Mouse (Mus musculus) urinary bladder, postnatal 25 days (tissue): ENCODE results near the gene Atrx.

Experiments
- DNase-seq: peaks from one replicate; pipeline ENCODE4 v3.0.0; 2022; ENCODE audit warnings: low spot score

Atrx gene

DNA sequence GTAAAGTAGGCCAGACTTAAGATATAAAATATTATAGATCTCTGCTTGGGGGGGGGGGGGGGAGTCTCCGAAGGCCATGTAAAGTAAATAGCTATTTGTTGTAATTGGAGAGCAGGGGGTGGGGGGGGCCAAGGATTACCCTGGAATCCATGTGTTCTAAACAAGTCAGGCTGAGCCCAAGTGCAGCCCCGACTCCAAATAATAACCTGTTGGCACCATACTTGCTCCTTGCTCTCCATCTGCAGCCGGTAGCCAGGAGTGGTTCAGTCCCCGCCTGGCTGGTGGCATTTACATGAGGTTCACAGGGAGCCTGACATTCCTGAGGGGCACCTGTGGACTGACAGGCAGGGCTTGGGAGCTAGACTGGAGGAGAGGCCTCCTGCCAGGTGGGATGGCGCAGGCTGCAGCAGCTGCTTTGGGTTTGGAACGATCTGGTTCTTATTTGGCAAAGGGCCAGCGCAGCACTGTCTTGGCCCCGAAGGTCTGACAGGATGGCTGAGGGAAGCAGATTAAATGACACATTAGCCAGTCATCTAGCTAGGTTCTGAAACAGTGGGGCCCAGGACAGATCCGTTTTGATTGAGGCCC lies 161.9 kb downstream of the Atrx start:
- DNase-seq = no peak

DNA sequence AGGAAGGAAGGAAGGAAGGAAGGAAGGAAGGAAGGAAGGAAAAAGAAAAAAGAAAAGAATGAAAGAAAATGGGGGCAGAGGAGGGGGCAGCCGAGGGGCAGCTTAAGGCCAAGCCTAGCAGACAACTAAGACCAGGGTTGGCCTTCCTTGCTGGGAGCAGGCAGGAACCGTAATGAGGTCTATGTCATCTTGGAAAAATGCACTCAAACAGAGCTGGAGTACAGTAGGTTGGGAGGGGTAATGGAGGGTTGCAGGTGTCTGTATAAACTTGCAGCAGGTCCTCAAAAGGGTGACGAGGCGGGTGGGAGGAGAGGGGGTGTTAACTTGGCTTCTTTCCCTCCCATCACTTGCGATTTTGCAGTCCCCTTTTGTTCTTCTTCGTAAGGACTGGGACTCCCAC lies 163.2 kb downstream of the Atrx start:
- no peak for DNase-seq

DNA sequence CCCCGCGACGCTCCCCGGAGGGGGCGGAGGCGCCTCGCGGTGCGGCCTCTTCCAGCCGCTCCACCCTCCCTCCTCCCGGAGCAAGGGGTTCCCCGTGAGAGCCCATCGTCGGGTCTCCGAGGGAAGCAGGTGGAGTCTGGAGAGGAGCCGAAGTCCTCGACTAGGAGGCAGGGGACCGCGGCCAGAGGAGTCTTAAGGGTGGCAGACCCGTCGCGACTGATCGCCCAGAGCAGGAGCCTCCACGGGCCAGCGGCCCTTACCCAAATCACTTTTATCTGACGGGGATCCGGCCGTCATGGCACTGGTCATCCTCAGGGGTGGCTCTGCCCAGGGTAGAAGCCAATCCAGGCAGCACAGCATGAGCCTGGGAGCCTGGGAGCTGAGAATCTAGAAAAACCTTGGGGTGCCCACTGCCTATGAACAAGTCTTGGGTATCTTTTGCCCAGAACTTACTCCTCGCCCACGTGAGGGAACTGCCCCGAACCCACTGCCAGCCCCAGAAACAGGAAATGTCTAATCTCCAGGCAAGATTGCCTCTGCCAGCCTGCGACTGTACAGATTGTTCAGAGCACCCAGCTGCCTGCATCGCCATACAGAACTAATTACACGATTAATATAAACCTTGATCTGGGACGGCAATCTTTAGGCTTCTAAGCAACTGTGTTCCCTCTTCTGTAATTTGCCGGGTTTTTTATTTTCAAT lies 164.0 kb downstream of the Atrx start:
- DNase-seq = no peak

DNA sequence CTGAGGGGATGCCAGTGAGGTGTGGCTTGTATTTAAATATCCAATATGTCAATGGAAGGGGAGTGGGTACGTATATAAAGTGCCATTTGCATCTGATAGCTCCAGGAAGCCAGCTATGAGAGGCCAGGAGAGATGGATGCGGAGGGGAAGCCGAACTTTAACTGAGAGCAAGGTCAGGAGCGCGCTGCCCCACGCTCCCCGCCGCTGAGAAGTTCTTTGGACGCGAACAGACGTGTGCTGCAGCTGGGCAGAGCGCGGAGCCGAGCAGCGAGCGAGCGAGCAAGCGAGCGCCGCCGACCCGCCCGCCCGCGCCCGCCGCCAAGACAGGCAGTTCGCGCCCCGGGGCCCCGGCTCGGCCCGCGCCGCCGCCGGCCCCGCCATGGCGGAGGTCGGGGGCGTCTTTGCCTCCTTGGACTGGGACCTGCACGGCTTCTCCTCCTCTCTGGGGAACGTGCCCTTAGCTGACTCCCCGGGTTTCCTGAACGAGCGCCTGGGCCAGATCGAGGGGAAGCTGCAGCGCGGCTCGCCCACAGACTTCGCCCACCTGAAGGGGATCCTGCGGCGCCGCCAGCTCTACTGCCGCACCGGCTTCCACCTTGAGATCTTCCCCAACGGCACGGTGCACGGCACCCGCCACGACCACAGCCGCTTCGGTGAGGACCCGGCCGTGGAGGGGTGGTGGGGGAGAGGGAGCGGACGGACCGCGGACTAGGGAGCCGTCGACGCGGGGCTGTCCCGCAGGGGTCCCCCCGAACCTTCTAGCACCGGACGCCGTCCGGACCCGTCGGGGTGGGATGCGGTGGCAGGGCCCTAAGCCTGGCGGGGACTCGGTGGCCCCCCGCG lies 164.8 kb downstream of the Atrx start, which contains the start of gene Fgf16:
Gene Fgf16, plus strand, starts transcription at position 118 of the 843 bp plus-strand sequence.
- no peak for DNase-seq

DNA sequence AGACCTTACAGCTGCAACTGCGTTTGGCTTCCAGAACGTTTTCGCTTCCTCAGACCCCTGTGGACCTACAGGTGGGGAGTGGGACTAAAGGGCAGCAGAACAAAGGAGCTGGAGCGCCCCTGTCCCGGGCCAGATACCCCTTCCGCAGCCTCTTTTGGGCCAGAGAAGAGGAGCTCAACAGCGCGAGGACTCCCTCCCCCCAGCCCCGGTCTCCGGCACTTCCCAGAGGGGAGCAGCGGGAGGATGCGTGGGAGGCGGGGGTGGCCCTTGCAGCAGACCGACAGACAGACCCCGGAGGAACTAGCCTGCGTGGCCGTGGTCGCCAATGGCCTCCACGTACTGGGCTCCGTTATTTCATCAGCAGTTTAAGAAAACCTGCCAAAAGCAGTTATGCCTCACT lies 165.6 kb downstream of the Atrx start:
- no peak for DNase-seq

DNA sequence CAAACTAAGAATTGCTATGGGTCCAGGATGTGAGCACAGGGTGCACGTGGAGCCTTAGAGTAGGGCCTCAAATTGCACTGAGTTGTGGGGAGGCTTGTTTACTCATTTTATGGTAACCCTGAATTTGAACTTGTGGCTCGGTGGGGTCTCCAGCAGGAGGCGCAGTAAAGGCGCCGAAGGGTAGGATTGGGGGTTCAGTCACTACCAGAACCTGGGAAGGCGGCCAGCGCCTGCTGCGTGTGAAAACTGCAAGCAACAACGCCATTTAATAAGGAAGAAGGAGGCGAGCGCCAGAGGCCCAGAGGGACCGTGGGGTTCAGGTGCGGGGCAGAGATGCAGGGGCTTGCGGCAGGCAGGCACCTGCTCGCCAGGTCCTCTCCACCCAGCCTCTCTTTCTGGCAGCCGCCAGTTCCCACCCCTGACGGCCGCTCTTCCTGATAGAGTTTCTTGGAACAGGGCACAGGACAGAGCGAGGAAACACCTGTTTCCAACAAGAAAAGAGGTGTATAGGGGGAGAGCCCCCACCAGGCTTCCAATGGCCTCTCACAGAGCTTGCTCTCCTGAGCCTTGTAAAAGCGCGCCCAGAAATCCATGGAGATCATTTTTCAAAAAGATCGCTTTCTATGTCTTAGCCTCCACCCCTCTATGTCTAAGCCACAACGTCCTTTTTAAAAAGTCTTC lies 166.2 kb downstream of the Atrx start:
- no peak for DNase-seq
